Mouse (Mus musculus) heart, postnatal 25 days (tissue): Measurements from ENCODE around the gene Aldh3a1. TPM values are rescaled to one million over a fixed set of nuclear protein-coding genes. Genes with fewer than 3 reads are reported as not detected.
A peak's percentile ranks its signal among the peaks of the same experiment; 100 is the strongest.

ENCODE experiments used
- DNase-seq: peaks from one replicate; pipeline ENCODE4 v3.0.0; 2022; ENCODE audit warnings: low spot score
- intact Hi-C: fragments of 180-260 bp; cut with DNase I; formaldehyde crosslinking; loops from one replicate; pipeline ENCODE4 v1.15.1; 2025
- total RNA-seq, 2 experiments: library from RNA; stranded (reverse); gene quantifications; 2 replicates each; pipeline ENCODE4 v1.2.3; 2021

Aldh3a1 gene
- total RNA-seq, 2 experiments from 2014 or later: 0.87 to 1.8 TPM

DNA sequence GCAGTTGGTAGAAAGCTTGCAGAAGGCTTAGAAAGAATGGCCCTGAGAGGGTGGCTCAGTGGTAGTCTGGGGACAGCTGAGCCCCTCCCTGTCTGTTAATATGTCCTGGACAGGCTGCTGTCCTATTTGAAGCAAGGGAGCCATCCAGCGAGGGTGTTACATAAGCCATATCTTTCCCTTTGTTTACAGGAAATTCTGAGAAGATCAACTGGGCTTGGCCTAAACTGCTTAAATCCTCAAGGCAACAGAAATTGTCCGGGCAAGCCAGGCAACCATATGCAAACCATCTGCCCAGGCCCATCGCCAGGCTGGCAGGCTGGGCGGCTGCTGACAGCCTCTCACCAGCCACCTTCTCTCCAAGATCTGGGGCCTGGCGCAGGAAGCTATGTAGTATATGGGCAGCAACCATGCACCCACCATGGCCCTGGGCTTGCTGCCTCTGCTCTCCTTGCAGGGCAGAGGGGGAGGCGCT, 18.6 kb downstream of the Aldh3a1 start:
- intact Hi-C loops: no loop called here
- DNase-seq: peak; percentile 55

GRCm38 (mm10) chr11:61227816-61228215, 20.5 kb downstream of the Aldh3a1 start:
- intact Hi-C loops: no loop called here
- DNase-seq: no peak

GRCm38 (mm10) chr11:61228406-61228805, 21.1 kb downstream of the Aldh3a1 start:
- no peak for DNase-seq
- intact Hi-C loops: no loop called here

GRCm38 (mm10) chr11:61231329-61231728, 24.0 kb downstream of the Aldh3a1 start:
- intact Hi-C loops: loop anchor here (1.0 kb wide), 1 partner anchor 157 kb away; no protein-coding TSS in a partner anchor
- DNase-seq: peak; percentile 37

- DNase-seq: no peak
- intact Hi-C loops: no loop called here
Observed at GRCm38 (mm10) chr11:61234174-61234573, 26.8 kb downstream of the Aldh3a1 start.

DNA sequence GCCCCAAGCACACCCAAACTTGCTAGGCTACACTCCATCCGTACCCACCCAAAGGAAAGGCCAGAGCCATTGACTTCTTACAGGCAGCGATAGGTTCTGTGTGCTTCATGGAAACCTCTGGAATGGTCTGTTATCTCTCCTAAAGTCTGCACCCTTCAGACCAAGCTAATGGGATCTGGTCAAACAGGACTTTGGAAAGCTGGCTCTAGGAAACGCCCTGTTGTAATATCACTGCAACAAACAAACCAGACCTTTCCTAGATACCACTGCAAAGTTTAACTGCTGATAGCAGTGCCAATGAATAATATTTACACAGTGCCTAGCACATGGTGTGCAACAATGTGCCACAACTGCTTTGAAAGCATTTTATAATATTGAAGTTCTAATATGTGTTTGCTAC, 28.7 kb downstream of the Aldh3a1 start:
- no peak for DNase-seq
- intact Hi-C loops: loop anchor here (5.0 kb wide), 1 partner anchor 171 kb away; no protein-coding TSS in a partner anchor

GRCm38 (mm10) chr11:61244406-61244805, 37.1 kb downstream of the Aldh3a1 start:
- no peak for DNase-seq
- intact Hi-C loops: no loop called here

GRCm38 (mm10) chr11:61251741-61252140, 44.4 kb downstream of the Aldh3a1 start:
- intact Hi-C loops: no loop called here
- DNase-seq: no peak

DNA sequence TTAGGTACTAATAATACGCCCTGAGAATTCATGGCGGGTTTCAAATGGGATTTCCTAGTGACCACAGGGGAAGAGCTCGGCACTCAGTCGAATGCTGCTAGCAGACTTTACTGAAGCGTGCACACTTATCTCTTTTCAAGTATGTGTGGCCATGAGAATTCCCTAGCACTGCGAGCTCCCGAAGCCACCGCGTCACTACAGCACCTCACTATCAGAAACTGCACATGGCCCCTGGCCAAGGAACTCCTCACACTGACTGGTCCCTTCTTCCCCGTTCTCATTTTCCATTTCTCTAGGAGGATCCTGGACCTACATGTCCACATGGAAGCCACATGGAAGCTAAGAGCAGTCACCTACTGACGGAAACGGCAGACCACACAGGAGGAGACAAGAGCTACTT, 45.5 kb downstream of the Aldh3a1 start:
- intact Hi-C loops: no loop called here
- no peak for DNase-seq

DNA sequence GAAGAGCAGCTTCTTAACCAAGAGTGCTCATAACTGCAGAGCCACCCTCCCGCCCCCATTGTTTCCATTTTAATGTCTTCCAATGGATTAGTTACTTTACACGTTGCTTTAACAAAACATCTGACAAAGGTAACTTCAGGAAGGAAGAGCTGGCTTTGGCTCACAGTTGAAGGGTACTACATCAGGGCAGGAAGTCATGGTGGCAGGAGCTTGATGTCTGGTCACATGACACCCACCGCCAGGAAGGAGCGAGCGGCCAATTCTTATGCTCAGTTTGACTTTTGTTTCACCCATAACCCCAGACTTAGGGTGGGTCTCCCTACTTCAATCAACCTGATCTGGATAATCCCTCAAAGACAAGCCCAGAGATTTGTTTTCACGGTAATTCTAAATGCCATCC, 51.8 kb downstream of the Aldh3a1 start:
- intact Hi-C loops: no loop called here

DNA sequence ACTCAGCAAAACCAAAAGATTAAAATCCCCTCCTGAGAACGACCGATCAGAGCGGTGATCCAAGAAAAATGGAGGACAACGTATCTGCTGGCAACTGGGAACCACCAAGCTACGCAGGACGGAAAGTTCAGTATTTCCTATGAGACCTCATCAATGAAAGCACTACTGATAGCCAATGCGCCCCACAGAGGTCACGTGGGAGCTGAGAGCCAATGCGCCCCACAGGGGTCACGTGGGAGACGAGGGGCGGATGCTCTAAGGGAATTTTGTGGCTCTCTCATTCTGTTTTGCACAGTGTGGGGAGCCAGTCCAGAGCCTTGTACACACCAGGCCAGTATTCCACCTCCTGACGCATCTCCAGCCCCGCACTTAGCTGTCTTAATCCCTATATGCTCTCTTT, 55.2 kb downstream of the Aldh3a1 start:
- intact Hi-C loops: loop anchor here (10.0 kb wide), 1 partner anchor 242 kb away; the partner anchor contains the start of gene B9d1
- no peak for DNase-seq

More for the DNA sequence above, 51.8 kb downstream of the Aldh3a1 start:
- DNase-seq: no peak

- DNase-seq: no peak
- intact Hi-C loops: loop anchor here (10.0 kb wide), 1 partner anchor 241 kb away; the partner anchor contains the start of gene B9d1
Observed at GRCm38 (mm10) chr11:61263841-61264240, 56.5 kb downstream of the Aldh3a1 start.

DNA sequence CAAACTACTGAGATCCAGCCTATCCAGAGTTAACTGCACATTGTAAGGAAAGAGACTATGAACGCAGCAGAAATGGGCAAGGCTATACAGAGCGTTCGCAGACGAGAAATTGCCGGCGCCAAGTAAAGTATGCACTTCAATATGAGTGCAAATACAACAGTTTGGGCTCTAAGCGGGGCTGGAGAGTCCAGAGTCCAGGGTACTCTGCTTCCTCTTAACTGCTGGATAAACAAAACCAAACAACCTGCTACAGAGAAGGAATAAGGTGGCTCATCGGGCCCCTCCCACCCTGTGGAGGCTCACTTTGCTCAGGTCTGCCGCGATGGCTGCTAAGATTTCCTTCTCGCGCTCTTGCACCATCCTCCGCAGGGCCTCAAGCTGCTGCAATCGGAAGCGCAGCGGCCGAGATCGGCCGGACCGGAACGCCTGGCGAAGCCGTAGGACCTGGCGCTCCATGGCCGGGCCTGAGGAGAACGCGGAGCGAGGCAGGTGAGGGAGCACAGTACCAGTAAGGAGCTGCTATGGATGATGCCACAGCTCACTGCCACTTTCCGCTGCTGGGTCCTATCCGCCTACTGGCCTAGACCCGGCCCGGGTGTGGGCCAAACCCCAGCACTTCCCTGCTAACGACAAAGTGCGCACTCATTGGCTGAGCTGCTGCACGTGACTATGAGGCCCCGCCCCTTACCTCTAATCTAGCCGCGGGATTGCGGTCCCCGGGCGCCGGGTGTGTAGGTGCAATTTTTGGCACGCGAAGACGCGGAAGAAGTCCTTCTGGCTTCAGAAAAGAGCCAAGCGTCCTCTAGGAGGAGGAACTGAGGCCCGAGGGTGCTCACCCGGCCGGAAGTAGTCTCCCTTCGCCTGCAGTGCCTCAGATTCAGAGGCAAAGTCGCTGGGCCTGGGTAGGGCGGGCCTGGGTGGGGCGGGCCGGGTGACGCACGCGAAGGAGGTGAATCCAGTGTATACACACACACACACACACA, 59.5 kb downstream of the Aldh3a1 start, which contains the start of gene Aldh3a2:
Aldh3a2 (minus strand) TSS at position 914 of the 983 bp plus-strand sequence.
- intact Hi-C loops: loop anchor here (5.0 to 10.0 kb wide), 2 partner anchors 35 to 238 kb away; partner anchors contain the start of gene B9d1

More for the DNA sequence above, 59.5 kb downstream of the Aldh3a1 start, which contains the start of gene Aldh3a2:
- peak; percentile 92 for DNase-seq

Other genes with a start within 250 kb of the Aldh3a1 start
- 10 to 100 TPM; 25.2 to 28.6 TPM for gene Kcnj12, start 185.0 kb upstream of the Aldh3a1 start, total RNA-seq
- 1 to 10 TPM in 1 of 2 experiments, under 1 TPM in 1; 0.44 to 1.0 TPM for gene Tnfrsf13b, start 80.8 kb upstream of the Aldh3a1 start, total RNA-seq
- 10 to 100 TPM; 28.1 to 30.6 TPM for gene Usp22, start 32.5 kb upstream of the Aldh3a1 start, total RNA-seq
- gene Aldh3a2, start 59.9 kb downstream of the Aldh3a1 start, total RNA-seq: 10 to 100 TPM; 30.6 to 35.2 TPM
- not detected for gene Slc47a2, start 135.3 kb downstream of the Aldh3a1 start, total RNA-seq
- 10 to 100 TPM; 29.3 to 30.4 TPM for gene Slc47a1, start 170.8 kb downstream of the Aldh3a1 start, total RNA-seq
- under 1 TPM; 0.26 to 0.53 TPM for gene Rnf112, start 246.6 kb downstream of the Aldh3a1 start, total RNA-seq